Mouse (Mus musculus) embryonic fibroblast, embryonic 13.5 days (primary cell): ENCODE measurements around the gene Lima1.

Source experiments
- CTCF ChIP-seq: IDR thresholded peaks from 2 replicates; pipeline ENCODE4 v1.5.1; 2011; ENCODE audit warnings: mild to moderate bottlenecking, control low read depth, low read length, moderate library complexity, borderline replicate concordance; ENCODE audit not compliant: insufficient read depth
- POLR2A ChIP-seq: IDR thresholded peaks from 2 replicates; pipeline ENCODE4 v1.6.1; 2011; ENCODE audit warnings: low read depth, mild to moderate bottlenecking, control low read depth, low read length, moderate library complexity

DNA sequence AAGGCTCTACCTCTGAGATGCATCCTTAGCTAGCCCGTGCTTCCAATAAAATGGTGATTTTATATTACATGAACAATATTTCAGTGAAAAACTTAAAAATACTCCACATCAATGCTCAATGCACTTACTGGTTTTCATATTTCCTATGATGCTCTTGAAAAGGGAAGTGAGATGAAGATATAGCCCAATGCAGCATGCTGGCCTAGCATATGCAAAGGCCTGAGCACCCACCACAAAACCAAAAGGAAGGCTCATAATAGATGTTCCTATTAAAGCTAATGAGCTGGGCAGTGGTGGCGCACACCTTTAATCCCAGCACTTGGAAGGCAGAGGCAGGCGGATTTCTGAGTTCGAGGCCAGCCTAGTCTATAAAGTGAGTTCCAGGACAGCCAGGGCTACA is 69.6 kb downstream of the Lima1 start:
- TF ChIP-seq POLR2A = no peak
- no peak for TF ChIP-seq CTCF
